16 mouse cellular contexts compared by ENCODE assay signal in genomic region chr1:178454125-178454524, GRCm38 (mm10). TPM values are rescaled to one million over a fixed set of nuclear protein-coding genes. Genes with fewer than 3 reads are reported as not detected.
DNase-seq lines count a peak whose midpoint lies in the region; ATAC-seq lines count a peak whose summit lies in the region.
"Had no signal": no experiment of that assay in that cellular context is flagged by ENCODE, and none has a peak within 500 bp of the region (broad histone marks: within the 10 kb centered on the region; RNA-seq: fewer than 3 reads in every experiment).

No protein-coding gene starts in this region.

- no peaks in the 10 kb centered on the region for H3K27me3 ChIP-seq in forebrain, embryonic 16.5 days (replicated peaks; ENCODE audit: control insufficient read depth, insufficient read depth, low read length)
- no peaks in the 10 kb centered on the region for H3K27me3 ChIP-seq in forebrain, embryonic 12.5 days
- H3K27me3 ChIP-seq in heart, embryonic 10.5 days (ENCODE audit: insufficient read depth, poor library complexity, severe bottlenecking): no peaks in the 10 kb centered on the region
- H3K27me3 ChIP-seq: midbrain, embryonic 13.5 days had no signal

- ATAC-seq in forebrain, embryonic 16.5 days: peak; percentile 52; the same call in 1 of the 2 replicates
- ATAC-seq in forebrain, embryonic 12.5 days (ENCODE audit: low FRiP score): no peak
- ATAC-seq: midbrain, embryonic 13.5 days had no signal

- no peak overlapping the region for H3K9ac ChIP-seq in forebrain, embryonic 16.5 days (replicated peaks; ENCODE audit: low read depth, low read length)
- H3K9ac ChIP-seq in forebrain, embryonic 12.5 days: no peak overlapping the region
- H3K9ac ChIP-seq: hindbrain, embryonic 14.5 days; midbrain, embryonic 13.5 days had no signal

- H3K4me1 ChIP-seq in forebrain, embryonic 16.5 days (replicated peaks; ENCODE audit: control insufficient read depth, insufficient read depth, low read length): no peaks in the 10 kb centered on the region
- no peaks in the 10 kb centered on the region for H3K4me1 ChIP-seq in forebrain, embryonic 12.5 days
- H3K4me1 ChIP-seq in heart, embryonic 10.5 days: peaks cover under 1% of the 10 kb centered on the region; the same call in 1 of the 2 replicates
- H3K4me1 ChIP-seq: midbrain, embryonic 13.5 days had no signal

- no peak overlapping the region for H3K4me3 ChIP-seq in forebrain, embryonic 16.5 days (replicated peaks; ENCODE audit: low read length)
- no peak overlapping the region for H3K4me3 ChIP-seq in forebrain, embryonic 12.5 days (replicated peaks)
- no peak overlapping the region for H3K4me3 ChIP-seq in heart, embryonic 10.5 days
- H3K4me3 ChIP-seq: midbrain, embryonic 13.5 days had no signal

- H3K9me3 ChIP-seq in forebrain, embryonic 16.5 days (ENCODE audit: control insufficient read depth, low read length): no peaks in the 10 kb centered on the region
- H3K9me3 ChIP-seq in forebrain, embryonic 12.5 days: no peaks in the 10 kb centered on the region
- H3K9me3 ChIP-seq in heart, embryonic 10.5 days: no peaks in the 10 kb centered on the region
- H3K9me3 ChIP-seq: midbrain, embryonic 13.5 days had no signal

- no peak overlapping the region for H3K27ac ChIP-seq in forebrain, embryonic 16.5 days (ENCODE audit: low read length)
- H3K27ac ChIP-seq in forebrain, embryonic 12.5 days: no peak overlapping the region
- H3K27ac ChIP-seq in heart, embryonic 10.5 days: no peak overlapping the region
- H3K27ac ChIP-seq: hindbrain, embryonic 14.5 days; midbrain, embryonic 13.5 days had no signal

- 66% methylated on average over 3 of the region's 3 CpGs for WGBS in forebrain, embryonic 16.5 days
- 92% methylated on average over 3 of the region's 3 CpGs for WGBS in forebrain, embryonic 12.5 days
- 93% methylated on average over 3 of the region's 3 CpGs for WGBS in heart, embryonic 10.5 days

- H3K4me2 ChIP-seq in forebrain, embryonic 16.5 days (ENCODE audit: low read length): no peak overlapping the region
- no peak overlapping the region for H3K4me2 ChIP-seq in forebrain, embryonic 12.5 days
- H3K4me2 ChIP-seq: hindbrain, embryonic 14.5 days; midbrain, embryonic 13.5 days had no signal

- H3K36me3 ChIP-seq in forebrain, embryonic 16.5 days (ENCODE audit: control insufficient read depth, insufficient read depth): no peaks in the 10 kb centered on the region
- no peaks in the 10 kb centered on the region for H3K36me3 ChIP-seq in forebrain, embryonic 12.5 days (replicated peaks)
- 0 out of 2 replicates have a peak, but pooled peaks cover 2% of the 10 kb centered on the region for H3K36me3 ChIP-seq in heart, embryonic 10.5 days
- H3K36me3 ChIP-seq: midbrain, embryonic 13.5 days had no signal

- DNase-seq in right cerebral cortex, postnatal 10 days (ENCODE audit: low spot score in 2 of 2): peak; percentile 33 to 52
- DNase-seq in right cerebral cortex, adult 18-20 months: no peak
- DNase-seq in cerebellum, postnatal 25 days: peak; percentile 94 to 97
- DNase-seq in telencephalon, adult 2 months (ENCODE audit: low read depth, low spot score): peak; percentile 18
- no peak for DNase-seq in lung, postnatal 14 days
- DNase-seq in heart, embryonic 10.5 days (ENCODE audit: low spot score): no peak
- DNase-seq: embryo, embryonic 11 days; kidney, adult 2 months; kidney, postnatal 25 days; liver; lung, adult 18-20 months; lung, postnatal 4 days had no signal

RNA-seq across cellular contexts. Expression of gene Efcab2, which starts 48.2 kb away (rescaled TPM):
- polyA plus RNA-seq in forebrain, embryonic 16.5 days (2015; fragmentation: Nextera tagmentation; extraction: Ambion mirVana): 7.1 TPM in 2 replicates
- 9.6 and 11.1 TPM in 2 replicates for polyA plus RNA-seq in forebrain, embryonic 12.5 days (2016; fragmentation: Nextera tagmentation; extraction: Ambion mirVana)
- polyA plus RNA-seq in heart, embryonic 10.5 days (2016; fragmentation: Nextera tagmentation; extraction: Ambion mirVana): 9.7 and 12.9 TPM in 2 replicates

Comparison
In these comparisons a context has a peak if more than half of its experiments do, and no peak if none do; other contexts are left out.
1. DNase-seq: peak in right cerebral cortex, postnatal 10 days (2 of 2), cerebellum, postnatal 25 days (2 of 2) and telencephalon, adult 2 months (single experiment); none in right cerebral cortex, adult 18-20 months (single experiment), lung, postnatal 14 days (single experiment) and heart, embryonic 10.5 days (single experiment).